Mouse (Mus musculus) neural tube, embryonic 14.5 days (tissue): ENCODE measurements at regions not wholly inside any gene's neighbourhood (a gene's known extent, or its start where the extent isn't known, plus 50 kb on each side); places are given as distances from the start of the nearest gene placed in this dataset. TPM values are rescaled to one million over a fixed set of nuclear protein-coding genes. Genes with fewer than 3 reads are reported as not detected.

ENCODE experiments used
- microRNA-seq: library from miRNA; unstranded; fragments of <30 nt; microRNA quantifications from one replicate; pipeline ENCODE4, GENCODE M21; 2016

Small RNA genes lying in the stretch of these regions (microRNA-seq; reads per million reads assigned to microRNA genes)
- not detected for gene Gm25779
